Mouse (Mus musculus) stomach, embryonic 15.5 days (tissue): Measurements from ENCODE around the gene Sarnp. TPM values are rescaled to one million over a fixed set of nuclear protein-coding genes. Genes with fewer than 3 reads are reported as not detected.

Experiments
- ATAC-seq: fragments of 200-750 bp; cut with Nextera tagmentation; 2 replicates; pipeline ENCODE4 v1.8.0; 2017; ENCODE audit warnings: low read depth, moderate number of reproducible peaks, moderate TSS enrichment; ENCODE audit not compliant: insufficient read depth, low FRiP score
- H3K27ac ChIP-seq: fragments of 300-500 bp; sonication (generic); 2 replicates; pipeline ENCODE4 v1.5.1; 2015; ENCODE audit warnings: mild to moderate bottlenecking, inconsistent platforms
- H3K27me3 ChIP-seq: fragments of 300-500 bp; sonication (generic); replicated peaks from 2 replicates; pipeline ENCODE4 v1.6.1; 2015; ENCODE audit warnings: inconsistent platforms
- H3K36me3 ChIP-seq: fragments of 300-500 bp; sonication (generic); 2 replicates; pipeline ENCODE4 v1.6.1; 2015; ENCODE audit warnings: inconsistent platforms
- H3K4me1 ChIP-seq: fragments of 300-500 bp; sonication (generic); 2 replicates; pipeline ENCODE4 v1.6.1; 2015; ENCODE audit warnings: inconsistent platforms
- H3K4me2 ChIP-seq: fragments of 300-500 bp; sonication (generic); 2 replicates; pipeline ENCODE4 v1.6.1; 2015; ENCODE audit warnings: mild to moderate bottlenecking, inconsistent platforms
- H3K4me3 ChIP-seq: fragments of 300-500 bp; sonication (generic); replicated peaks from 2 replicates; pipeline ENCODE4 v1.5.1; 2015; ENCODE audit warnings: inconsistent platforms
- H3K9ac ChIP-seq: fragments of 300-500 bp; sonication (generic); 2 replicates; pipeline ENCODE4 v1.6.1; 2015; ENCODE audit warnings: inconsistent platforms
- H3K9me3 ChIP-seq: fragments of 300-500 bp; sonication (generic); 2 replicates; pipeline ENCODE4 v1.6.1; 2016; ENCODE audit warnings: inconsistent platforms
- WGBS: fragments of 180-500 bp; shearing (Covaris S2); methylation state at CpG from one replicate; pipeline ENCODE4 v1.1.7; 2015; 5-methylcytosine and 5-hydroxymethylcytosine counted together
- polyA plus RNA-seq: library from polyadenylated mRNA; unstranded; fragments of >200 nt; fragmentation: Nextera tagmentation; extraction: Ambion mirVana; gene quantifications from 2 replicates; pipeline ENCODE4 v1.2.1, GENCODE M21; 2015

Gene Sarnp
- polyA plus RNA-seq, 1 experiment from 2014 or later = 187 TPM

- Histone ChIP-seq H3K4me1 (peaks cover 18% of the 10 kb centered on the region; the same call in 1 of the 2 replicates), H3K9ac (no peak overlapping the region)
- 88% methylated on average over 6 of the region's 6 CpGs for WGBS
Measured at GRCm38 (mm10) chr10:128911430-128911829, 94.3 kb downstream of the Sarnp start.

GRCm38 (mm10) chr10:128912268-128912667 is 95.1 kb downstream of the Sarnp start:
- 78% methylated on average over 4 of the region's 4 CpGs for WGBS
- H3K36me3 ChIP-seq = peaks cover 27% of the 10 kb centered on the region
- no peaks in the 10 kb centered on the region for H3K9me3 ChIP-seq
- H3K27me3 ChIP-seq = no peaks in the 10 kb centered on the region
- H3K27ac ChIP-seq = no peak overlapping the region
- ATAC-seq = no peak
- peaks cover 18% of the 10 kb centered on the region; the same call in 1 of the 2 replicates for H3K4me1 ChIP-seq
- H3K4me3 ChIP-seq = no peak overlapping the region
- H3K9ac ChIP-seq = no peak overlapping the region
- H3K4me2 ChIP-seq = no peak overlapping the region

More at GRCm38 (mm10) chr10:128911430-128911829, 94.3 kb downstream of the Sarnp start:
- Histone ChIP-seq H3K27ac (no peak overlapping the region), H3K36me3 (peaks cover 25% of the 10 kb centered on the region), H3K27me3 (no peaks in the 10 kb centered on the region), H3K9me3 (no peaks in the 10 kb centered on the region), H3K4me2 (peak overlapping the region; percentile 83), H3K4me3 (peak overlapping the region; percentile 92)
- no peak for ATAC-seq

GRCm38 (mm10) chr10:128912791-128913190 is 95.7 kb downstream of the Sarnp start:
- H3K4me1 ChIP-seq = peaks cover 18% of the 10 kb centered on the region; the same call in 1 of the 2 replicates
- H3K27me3 ChIP-seq = no peaks in the 10 kb centered on the region
- 75% methylated on average over 4 of the region's 4 CpGs for whole genome bisulfite sequencing
- H3K4me3 ChIP-seq = no peak overlapping the region
- H3K4me2 ChIP-seq = no peak overlapping the region
- no peak for ATAC-seq
- no peak overlapping the region for H3K9ac ChIP-seq
- H3K36me3 ChIP-seq = peaks cover 32% of the 10 kb centered on the region
- 0 out of 2 replicates have a peak overlapping the region, but pooled peaks have one; percentile 3 for H3K27ac ChIP-seq
- H3K9me3 ChIP-seq = no peaks in the 10 kb centered on the region

GRCm38 (mm10) chr10:128913219-128913618 is 96.1 kb downstream of the Sarnp start:
- Histone ChIP-seq H3K27me3 (no peaks in the 10 kb centered on the region), H3K4me2 (no peak overlapping the region), H3K4me1 (peaks cover 20% of the 10 kb centered on the region; the same call in 1 of the 2 replicates), H3K36me3 (peaks cover 33% of the 10 kb centered on the region), H3K4me3 (no peak overlapping the region), H3K27ac (0 out of 2 replicates have a peak overlapping the region, but pooled peaks have one; percentile 3), H3K9me3 (no peaks in the 10 kb centered on the region), H3K9ac (no peak overlapping the region)
- 9% methylated on average over 5 of the region's 5 CpGs for WGBS
- ATAC-seq = no peak

GRCm38 (mm10) chr10:128913696-128914095 is 96.6 kb downstream of the Sarnp start:
- no peak for ATAC-seq
- no peak overlapping the region for H3K27ac ChIP-seq
- H3K27me3 ChIP-seq = no peaks in the 10 kb centered on the region
- H3K9me3 ChIP-seq = no peaks in the 10 kb centered on the region
- WGBS = 92% methylated on average over 12 of the region's 12 CpGs
- peaks cover 25% of the 10 kb centered on the region for H3K4me1 ChIP-seq
- H3K9ac ChIP-seq = no peak overlapping the region
- peaks cover 33% of the 10 kb centered on the region for H3K36me3 ChIP-seq
- no peak overlapping the region for H3K4me2 ChIP-seq
- no peak overlapping the region for H3K4me3 ChIP-seq

- Histone ChIP-seq H3K4me3 (no peak overlapping the region), H3K9me3 (no peaks in the 10 kb centered on the region), H3K4me1 (peaks cover 33% of the 10 kb centered on the region), H3K4me2 (no peak overlapping the region), H3K9ac (no peak overlapping the region), H3K27me3 (no peaks in the 10 kb centered on the region), H3K27ac (no peak overlapping the region), H3K36me3 (peaks cover 33% of the 10 kb centered on the region)
- 87% methylated on average over 2 of the region's 2 CpGs for WGBS
- ATAC-seq = no peak
Measured at GRCm38 (mm10) chr10:128915550-128915949, 98.4 kb downstream of the Sarnp start.

- H3K9me3 ChIP-seq = no peaks in the 10 kb centered on the region
- H3K36me3 ChIP-seq = peaks cover 33% of the 10 kb centered on the region
- WGBS = 83% methylated on average over 3 of the region's 3 CpGs
- no peak overlapping the region for H3K9ac ChIP-seq
- H3K4me1 ChIP-seq = peaks cover 37% of the 10 kb centered on the region
- H3K27ac ChIP-seq = no peak overlapping the region
- no peak overlapping the region for H3K4me2 ChIP-seq
- H3K4me3 ChIP-seq = no peak overlapping the region
- no peak for ATAC-seq
- no peaks in the 10 kb centered on the region for H3K27me3 ChIP-seq
Measured at GRCm38 (mm10) chr10:128916665-128917064, 99.5 kb downstream of the Sarnp start.

GRCm38 (mm10) chr10:128917400-128917799 is 100.3 kb downstream of the Sarnp start:
- peaks cover 33% of the 10 kb centered on the region for H3K36me3 ChIP-seq
- H3K9me3 ChIP-seq = no peaks in the 10 kb centered on the region

GRCm38 (mm10) chr10:128918246-128918645 is 101.1 kb downstream of the Sarnp start:
- peaks cover 33% of the 10 kb centered on the region for H3K36me3 ChIP-seq
- no peak for ATAC-seq
- H3K9ac ChIP-seq = no peak overlapping the region
- H3K4me1 ChIP-seq = peaks cover 49% of the 10 kb centered on the region
- no peaks in the 10 kb centered on the region for H3K9me3 ChIP-seq
- H3K27me3 ChIP-seq = no peaks in the 10 kb centered on the region
- no peak overlapping the region for H3K4me3 ChIP-seq
- 75% methylated on average over 7 of the region's 7 CpGs for WGBS
- H3K4me2 ChIP-seq = no peak overlapping the region
- no peak overlapping the region for H3K27ac ChIP-seq

More at GRCm38 (mm10) chr10:128917400-128917799, 100.3 kb downstream of the Sarnp start:
- WGBS = 88% methylated on average over 6 of the region's 6 CpGs
- Histone ChIP-seq H3K4me1 (peaks cover 44% of the 10 kb centered on the region), H3K9ac (no peak overlapping the region), H3K27me3 (no peaks in the 10 kb centered on the region), H3K4me3 (no peak overlapping the region), H3K27ac (no peak overlapping the region), H3K4me2 (no peak overlapping the region)
- no peak for ATAC-seq

- WGBS = 24% methylated on average over 6 of the region's 6 CpGs
- Histone ChIP-seq H3K27ac (peak overlapping the region; percentile 77), H3K4me1 (peaks cover 53% of the 10 kb centered on the region), H3K4me2 (0 out of 2 replicates have a peak overlapping the region, but pooled peaks have one; percentile 0), H3K27me3 (no peaks in the 10 kb centered on the region), H3K36me3 (peaks cover 24% of the 10 kb centered on the region), H3K9ac (no peak overlapping the region), H3K9me3 (no peaks in the 10 kb centered on the region), H3K4me3 (no peak overlapping the region)
- ATAC-seq = peak; percentile 24; the same call in 1 of the 2 replicates
Measured at GRCm38 (mm10) chr10:128919203-128919631, 102.1 kb downstream of the Sarnp start.

GRCm38 (mm10) chr10:128919966-128920365 is 102.8 kb downstream of the Sarnp start:
- 70% methylated on average over 7 of the region's 7 CpGs for WGBS
- Histone ChIP-seq H3K4me3 (no peak overlapping the region), H3K27ac (peak overlapping the region; percentile 77; the same call in 1 of the 2 replicates), H3K4me2 (no peak overlapping the region), H3K36me3 (peaks cover 17% of the 10 kb centered on the region), H3K9me3 (no peaks in the 10 kb centered on the region), H3K27me3 (no peaks in the 10 kb centered on the region), H3K4me1 (peaks cover 55% of the 10 kb centered on the region), H3K9ac (no peak overlapping the region)
- ATAC-seq = no peak

- H3K9me3 ChIP-seq = no peaks in the 10 kb centered on the region
- WGBS = 40% methylated on average over 3 of the region's 3 CpGs
- no peak for ATAC-seq
- no peak overlapping the region for H3K9ac ChIP-seq
- H3K27ac ChIP-seq = peak overlapping the region; percentile 77
- no peak overlapping the region for H3K4me3 ChIP-seq
- H3K4me2 ChIP-seq = no peak overlapping the region
- H3K27me3 ChIP-seq = no peaks in the 10 kb centered on the region
- peaks cover 55% of the 10 kb centered on the region for H3K4me1 ChIP-seq
- H3K36me3 ChIP-seq = peaks cover 11% of the 10 kb centered on the region
Measured at GRCm38 (mm10) chr10:128920736-128921161, 103.6 kb downstream of the Sarnp start.
